Mouse (Mus musculus) mouse embryonic stem cell (cell line): ENCODE results near the gene Degs1.

Experiments used
- in situ Hi-C, 2 experiments: fragments of 300-500 bp; cut with MboI; formaldehyde crosslinking; loops; 1 replicate in 1 of 2; 3 replicates in 1 of 2; pipeline ENCODE4 v1.14.3; 2019 to 2020; ENCODE audit warnings: low sequenced_read_pairs in 2 of 2, low pct_unique_long_range_greater_than_20kb in 1 of 2, mixed read lengths in 1 of 2; ENCODE audit not compliant: unreplicated experiment in 1 of 2

Degs1 gene

DNA sequence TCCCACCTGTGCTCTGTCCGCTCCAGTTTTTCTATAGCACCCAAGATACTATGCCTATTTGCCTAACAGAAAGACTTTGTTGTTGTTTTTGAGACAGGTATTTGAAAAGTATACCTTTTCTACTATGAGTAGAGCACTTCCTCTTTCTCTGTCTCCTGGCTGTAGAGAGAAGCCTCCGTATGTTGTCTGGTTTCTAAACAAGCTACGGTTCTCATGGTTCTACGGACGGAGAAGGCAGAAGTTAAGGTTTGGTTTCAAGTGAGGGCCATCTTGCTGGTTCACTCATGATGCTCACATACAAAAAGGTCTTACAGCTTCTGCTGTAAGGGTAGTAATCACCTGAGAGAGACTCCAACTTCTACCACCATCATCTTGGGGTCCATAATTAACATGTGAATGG lies 37.6 kb downstream of the Degs1 start:
- in situ Hi-C loops = no loop called here

DNA sequence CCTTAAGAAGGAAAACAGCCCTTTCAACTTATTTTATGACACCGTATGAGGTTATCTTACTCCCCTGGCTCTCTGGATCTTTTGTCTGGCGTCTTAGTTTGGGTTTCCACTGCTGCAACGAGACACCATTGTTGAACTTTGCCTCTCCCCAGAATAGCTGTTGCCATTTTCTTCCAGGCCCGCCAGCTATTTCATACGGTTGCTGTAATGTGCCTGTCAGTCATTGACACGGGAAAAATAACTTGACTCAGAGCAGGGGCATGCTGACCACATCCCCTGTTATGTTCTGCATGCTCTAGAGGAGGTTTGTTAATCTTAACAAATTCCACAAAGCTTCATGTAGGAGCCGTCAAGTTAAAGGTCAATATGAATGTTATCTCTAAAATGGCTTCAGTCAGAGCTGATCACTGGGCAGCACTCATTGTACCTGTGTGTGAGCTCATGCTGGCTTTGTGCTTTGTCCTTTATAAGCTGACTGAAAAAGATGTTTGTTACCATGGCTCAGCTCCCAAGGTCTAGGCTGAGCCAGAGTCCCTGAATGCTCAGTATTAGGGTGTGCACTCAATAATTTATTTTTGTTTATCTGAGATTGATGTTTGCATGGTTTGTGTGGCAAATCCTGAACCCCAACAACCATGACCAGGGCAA lies 44.4 kb downstream of the Degs1 start:
- in situ Hi-C loops = no loop called here

DNA sequence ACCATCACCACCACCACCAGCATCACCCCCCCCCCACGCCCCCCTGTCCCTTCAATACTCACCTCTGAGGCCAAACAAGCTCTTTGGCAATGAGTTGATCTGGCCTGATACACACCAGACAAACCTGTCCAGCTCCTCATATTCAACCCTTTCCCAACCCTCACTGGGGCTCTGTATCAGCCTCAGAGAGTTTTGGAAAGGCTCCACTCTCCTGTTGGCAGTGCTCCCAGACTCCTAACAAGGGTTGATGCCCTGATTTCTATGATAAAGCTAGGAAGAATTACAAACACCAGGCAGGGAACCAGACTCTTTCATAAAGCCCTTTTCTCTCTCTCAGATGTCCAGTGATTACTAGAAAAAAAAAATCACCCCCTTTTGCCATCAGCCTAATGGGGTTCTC lies 45.2 kb downstream of the Degs1 start:
- in situ Hi-C loops = no loop called here

DNA sequence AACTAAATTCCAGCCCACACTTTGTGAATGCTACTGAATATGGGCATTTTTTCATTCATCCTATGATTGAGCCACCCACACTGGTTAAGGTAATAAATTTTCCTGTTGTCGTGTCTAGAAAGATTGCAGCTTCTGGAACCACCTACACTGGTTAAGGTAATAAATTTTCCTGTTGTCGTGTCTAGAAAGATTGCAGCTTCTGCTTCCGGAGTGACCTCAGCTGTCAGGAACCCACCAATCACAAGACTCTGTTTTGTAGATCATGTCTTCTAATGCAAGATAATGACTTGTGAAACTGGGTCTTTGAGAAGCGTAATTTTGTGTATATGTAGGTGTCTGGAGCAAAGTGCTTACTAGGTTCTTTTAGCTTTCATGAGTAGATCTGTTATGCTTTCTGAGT lies 47.4 kb downstream of the Degs1 start:
- in situ Hi-C loops = no loop called here

DNA sequence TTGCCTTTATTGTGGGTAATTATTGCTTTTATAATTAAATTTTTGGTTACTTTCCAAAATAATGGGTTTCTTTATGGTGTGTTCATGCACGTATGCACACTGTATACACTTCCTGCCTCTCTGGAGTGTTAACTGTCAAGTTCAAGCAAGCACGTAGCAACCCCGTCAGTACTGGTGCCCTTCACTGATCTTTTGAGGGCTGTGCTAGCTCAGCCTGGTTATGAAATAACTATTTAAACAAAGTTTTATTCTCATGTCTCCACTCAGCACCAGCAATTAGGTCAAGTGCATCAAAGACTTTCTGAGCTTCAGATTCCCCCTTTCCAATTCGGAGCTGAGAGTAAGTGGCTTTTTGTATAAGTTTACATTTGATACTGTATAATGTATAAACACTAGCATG lies 53.2 kb downstream of the Degs1 start:
- in situ Hi-C loops = no loop called here

DNA sequence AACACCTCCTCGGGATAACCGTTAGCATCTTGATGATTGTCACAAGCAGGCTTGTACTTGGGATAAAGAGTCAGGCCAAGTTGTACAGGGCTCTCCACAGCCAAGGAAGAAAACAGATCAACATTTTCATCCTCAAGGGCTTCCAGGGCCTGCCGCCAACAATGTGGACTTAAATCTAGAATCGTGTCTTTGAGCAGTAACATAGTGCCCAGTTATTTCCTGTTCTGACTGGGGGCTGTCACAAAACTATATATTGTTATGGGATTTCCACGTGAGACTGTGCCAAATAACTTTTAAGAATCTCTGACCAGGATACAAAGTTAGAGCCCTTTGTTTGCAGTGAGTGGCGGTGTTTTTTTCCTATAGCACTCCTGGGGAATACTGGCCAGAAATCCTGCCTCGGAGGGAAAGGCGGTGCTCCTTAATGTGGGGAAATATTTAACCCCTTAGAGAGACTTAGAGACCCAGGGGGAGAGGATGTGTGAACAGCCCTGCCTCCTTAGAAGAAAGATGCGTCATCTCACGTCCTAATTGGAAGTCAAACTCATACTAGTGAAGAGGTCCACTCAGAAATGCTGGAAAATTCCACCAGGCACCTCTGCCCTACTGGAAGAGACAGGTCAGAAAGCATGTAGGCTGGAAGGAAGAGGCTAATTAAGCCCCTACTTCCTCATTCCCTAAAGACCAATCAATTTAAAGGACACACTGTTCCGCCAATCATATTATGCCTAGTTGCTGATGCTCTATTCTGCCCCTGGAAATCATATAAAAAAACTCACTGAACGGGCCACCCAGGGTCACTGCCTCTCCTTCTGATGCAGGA lies 55.3 kb downstream of the Degs1 start:
- in situ Hi-C loops = no loop called here

DNA sequence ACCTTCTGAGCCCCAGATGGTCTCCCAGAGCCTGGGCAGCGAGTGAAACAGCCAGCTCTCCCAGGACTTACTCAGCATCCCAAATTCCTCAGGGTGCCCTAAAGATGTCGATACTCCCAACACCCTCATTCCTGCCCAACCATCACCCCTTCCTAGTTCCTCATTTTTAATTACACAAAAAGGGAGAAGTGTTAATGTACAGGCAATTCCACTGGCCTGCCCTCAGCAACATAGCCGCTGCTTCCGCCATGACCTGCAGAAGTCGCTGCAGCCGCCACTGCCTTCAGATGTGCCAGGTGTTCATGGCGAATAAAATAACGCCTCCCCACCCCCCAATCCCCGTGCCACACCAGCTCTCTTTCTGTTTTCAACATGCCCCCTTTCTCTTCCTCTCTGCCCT lies 56.3 kb downstream of the Degs1 start:
- in situ Hi-C loops = no loop called here
